Mouse (Mus musculus): ENCODE data around the gene Tubb3. TPM values are rescaled to one million over a fixed set of nuclear protein-coding genes. Genes with fewer than 3 reads are reported as not detected.

Gene Tubb3
- polyA plus RNA-seq, 1 experiment = 1.4 TPM

DNA sequence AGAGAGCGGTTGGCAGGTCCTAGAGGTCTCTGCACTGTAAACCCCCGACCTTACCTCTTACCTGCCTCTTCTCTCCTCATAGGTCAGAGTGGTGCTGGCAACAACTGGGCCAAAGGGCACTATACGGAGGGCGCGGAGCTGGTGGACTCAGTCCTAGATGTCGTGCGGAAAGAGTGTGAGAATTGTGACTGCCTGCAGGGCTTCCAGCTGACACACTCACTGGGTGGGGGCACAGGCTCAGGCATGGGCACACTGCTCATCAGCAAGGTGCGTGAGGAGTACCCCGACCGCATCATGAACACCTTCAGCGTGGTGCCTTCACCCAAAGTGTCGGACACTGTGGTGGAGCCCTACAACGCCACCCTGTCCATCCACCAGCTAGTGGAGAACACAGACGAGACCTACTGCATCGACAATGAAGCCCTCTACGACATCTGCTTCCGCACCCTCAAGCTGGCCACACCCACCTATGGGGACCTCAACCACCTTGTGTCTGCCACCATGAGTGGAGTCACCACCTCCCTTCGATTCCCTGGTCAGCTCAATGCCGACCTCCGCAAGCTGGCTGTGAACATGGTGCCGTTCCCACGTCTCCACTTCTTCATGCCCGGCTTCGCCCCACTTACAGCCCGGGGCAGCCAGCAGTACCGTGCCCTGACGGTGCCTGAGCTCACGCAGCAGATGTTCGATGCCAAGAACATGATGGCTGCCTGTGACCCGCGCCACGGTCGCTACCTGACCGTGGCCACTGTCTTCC, 9.5 kb downstream of the Tubb3 start:
- DNase-seq = no peak
- H3K4me3 ChIP-seq (replicated peaks; ENCODE audit: extremely low read depth, low read depth, low read length) = no peak overlapping the region
- TF ChIP-seq POLR2A (IDR thresholded peaks at IDR 0.05; ENCODE audit: borderline replicate concordance, extremely low read depth, low read depth, low read length) = no peak
- no peak for TF ChIP-seq CTCF (IDR thresholded peaks at IDR 0.05; ENCODE audit: insufficient read depth, low read length)
- 90% methylated on average over 34 of the region's 34 CpGs for WGBS
- H3K4me1 ChIP-seq (ENCODE audit: control insufficient read depth, insufficient read depth, low read length) = no peaks in the 10 kb centered on the region

DNA sequence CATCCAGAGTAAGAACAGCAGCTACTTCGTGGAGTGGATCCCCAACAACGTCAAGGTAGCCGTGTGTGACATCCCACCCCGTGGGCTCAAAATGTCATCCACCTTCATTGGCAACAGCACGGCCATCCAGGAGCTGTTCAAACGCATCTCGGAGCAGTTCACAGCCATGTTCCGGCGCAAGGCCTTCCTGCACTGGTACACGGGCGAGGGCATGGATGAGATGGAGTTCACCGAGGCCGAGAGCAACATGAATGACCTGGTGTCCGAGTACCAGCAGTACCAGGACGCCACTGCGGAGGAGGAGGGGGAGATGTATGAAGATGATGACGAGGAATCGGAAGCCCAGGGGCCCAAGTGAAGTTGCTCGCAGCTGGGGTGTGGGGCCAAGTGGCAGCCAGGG, 10.1 kb downstream of the Tubb3 start:
- DNase-seq = no peak
- Histone ChIP-seq H3K4me1 (ENCODE audit: control insufficient read depth, insufficient read depth, low read length) (no peaks in the 10 kb centered on the region), H3K4me3 (replicated peaks; ENCODE audit: extremely low read depth, low read depth, low read length) (no peak overlapping the region)
- 85% methylated on average over 19 of the region's 19 CpGs for WGBS
- no peak for TF ChIP-seq CTCF (IDR thresholded peaks at IDR 0.05; ENCODE audit: insufficient read depth, low read length)
- TF ChIP-seq POLR2A (IDR thresholded peaks at IDR 0.05; ENCODE audit: borderline replicate concordance, extremely low read depth, low read depth, low read length) = no peak

DNA sequence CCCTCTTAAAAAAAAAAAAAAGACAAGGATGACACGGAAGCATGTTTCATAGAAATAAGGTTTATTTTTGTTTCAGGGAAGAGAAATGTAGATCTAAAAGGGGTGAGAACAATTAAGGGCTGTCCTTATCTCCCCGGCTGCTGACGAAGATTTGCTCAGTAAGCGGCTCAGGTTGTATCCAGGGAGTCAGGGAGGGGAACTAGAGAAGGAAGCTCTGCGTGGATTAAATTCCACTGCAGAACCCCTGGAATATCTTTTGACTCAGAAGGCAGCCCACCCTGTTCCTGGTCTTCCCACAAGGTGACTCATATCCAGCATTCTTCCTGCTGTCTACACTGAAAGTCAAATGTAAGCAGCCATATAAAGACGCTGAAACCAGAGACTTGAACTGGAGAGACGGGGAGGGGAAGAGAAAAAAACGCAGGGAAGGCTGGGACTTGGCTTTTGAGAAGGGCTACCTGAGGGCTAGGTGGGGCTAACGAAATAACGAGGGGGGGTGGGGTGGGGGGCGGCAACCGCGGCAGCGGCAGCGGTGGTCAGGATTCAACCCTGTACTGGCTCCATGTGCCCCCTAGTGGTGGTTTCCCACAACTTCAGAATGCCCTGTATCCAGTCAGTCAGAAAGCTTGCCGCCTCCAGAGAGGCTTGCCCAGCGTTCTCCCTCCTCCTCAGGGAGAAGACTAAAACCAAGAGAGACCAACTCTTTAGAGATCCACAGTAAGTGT, 11.0 kb downstream of the Tubb3 start:
- DNase-seq = peak; percentile 49
- Histone ChIP-seq H3K4me1 (ENCODE audit: control insufficient read depth, insufficient read depth, low read length) (no peaks in the 10 kb centered on the region), H3K4me3 (replicated peaks; ENCODE audit: extremely low read depth, low read depth, low read length) (no peak overlapping the region)
- WGBS = 6% methylated on average over 17 of the region's 17 CpGs
- TF ChIP-seq CTCF (IDR thresholded peaks at IDR 0.05; ENCODE audit: insufficient read depth, low read length) (peak; percentile 59), POLR2A (IDR thresholded peaks at IDR 0.05; ENCODE audit: borderline replicate concordance, extremely low read depth, low read depth, low read length) (no peak)

DNA sequence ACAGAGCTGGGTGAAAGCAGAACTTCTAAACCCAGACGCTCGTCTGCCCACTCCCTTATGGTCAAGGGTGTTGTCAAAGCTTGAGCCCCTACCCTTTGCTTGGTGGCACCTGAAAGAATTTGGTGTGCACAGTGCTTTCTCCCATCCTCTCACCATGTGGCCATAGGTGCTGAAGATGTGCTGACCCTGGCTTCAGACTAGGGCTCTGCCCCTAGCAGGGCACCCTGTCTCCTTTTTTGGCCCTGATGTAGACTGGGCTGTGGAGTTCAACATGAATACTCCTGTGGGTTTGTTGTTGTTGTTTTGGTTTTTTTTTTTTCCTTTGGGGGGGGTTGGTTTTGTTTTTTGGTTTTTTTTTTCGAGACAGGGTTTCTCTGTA, 11.5 kb downstream of the Tubb3 start:
- WGBS = 13% methylated on average over 3 of the region's 3 CpGs
- Histone ChIP-seq H3K4me3 (replicated peaks; ENCODE audit: extremely low read depth, low read depth, low read length) (no peak overlapping the region), H3K4me1 (ENCODE audit: control insufficient read depth, insufficient read depth, low read length) (no peaks in the 10 kb centered on the region)
- TF ChIP-seq POLR2A (IDR thresholded peaks at IDR 0.05; ENCODE audit: borderline replicate concordance, extremely low read depth, low read depth, low read length) (no peak), CTCF (IDR thresholded peaks at IDR 0.05; ENCODE audit: insufficient read depth, low read length) (no peak)
- DNase-seq = no peak

DNA sequence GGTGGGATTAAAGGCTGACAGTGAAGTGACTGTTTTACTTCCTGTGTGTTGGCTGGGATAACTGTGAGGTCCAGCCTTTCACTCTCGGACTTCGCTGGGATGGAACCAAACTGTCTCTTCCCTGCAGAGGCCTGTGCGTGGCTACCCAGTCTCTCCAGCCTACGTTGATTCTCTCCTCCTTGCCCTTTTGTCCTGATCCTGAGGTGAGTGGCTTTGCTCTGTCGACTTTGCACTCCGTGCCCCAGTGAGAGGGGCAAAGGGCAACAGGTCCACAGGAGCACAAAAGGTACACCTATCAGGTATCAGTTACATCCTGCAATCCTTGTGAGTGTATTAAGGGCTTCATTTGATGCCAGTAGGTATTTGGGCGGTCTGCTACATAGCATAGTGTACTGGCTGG, 12.2 kb downstream of the Tubb3 start, which contains the start of gene Def8:
Gene Def8, plus strand, starts transcription at position 87 of the 400 bp plus-strand sequence.
- no peak within 1 kb of the TSS for H3K4me3 ChIP-seq (replicated peaks; ENCODE audit: extremely low read depth, low read depth, low read length)
- 71% methylated on average over 7 of the region's 7 CpGs for WGBS
- DNase-seq = no peak
- no peaks in the 10 kb centered on the region for H3K4me1 ChIP-seq (ENCODE audit: control insufficient read depth, insufficient read depth, low read length)
- TF ChIP-seq POLR2A (IDR thresholded peaks at IDR 0.05; ENCODE audit: borderline replicate concordance, extremely low read depth, low read depth, low read length) = no peak
- no peak for TF ChIP-seq CTCF (IDR thresholded peaks at IDR 0.05; ENCODE audit: insufficient read depth, low read length)

DNA sequence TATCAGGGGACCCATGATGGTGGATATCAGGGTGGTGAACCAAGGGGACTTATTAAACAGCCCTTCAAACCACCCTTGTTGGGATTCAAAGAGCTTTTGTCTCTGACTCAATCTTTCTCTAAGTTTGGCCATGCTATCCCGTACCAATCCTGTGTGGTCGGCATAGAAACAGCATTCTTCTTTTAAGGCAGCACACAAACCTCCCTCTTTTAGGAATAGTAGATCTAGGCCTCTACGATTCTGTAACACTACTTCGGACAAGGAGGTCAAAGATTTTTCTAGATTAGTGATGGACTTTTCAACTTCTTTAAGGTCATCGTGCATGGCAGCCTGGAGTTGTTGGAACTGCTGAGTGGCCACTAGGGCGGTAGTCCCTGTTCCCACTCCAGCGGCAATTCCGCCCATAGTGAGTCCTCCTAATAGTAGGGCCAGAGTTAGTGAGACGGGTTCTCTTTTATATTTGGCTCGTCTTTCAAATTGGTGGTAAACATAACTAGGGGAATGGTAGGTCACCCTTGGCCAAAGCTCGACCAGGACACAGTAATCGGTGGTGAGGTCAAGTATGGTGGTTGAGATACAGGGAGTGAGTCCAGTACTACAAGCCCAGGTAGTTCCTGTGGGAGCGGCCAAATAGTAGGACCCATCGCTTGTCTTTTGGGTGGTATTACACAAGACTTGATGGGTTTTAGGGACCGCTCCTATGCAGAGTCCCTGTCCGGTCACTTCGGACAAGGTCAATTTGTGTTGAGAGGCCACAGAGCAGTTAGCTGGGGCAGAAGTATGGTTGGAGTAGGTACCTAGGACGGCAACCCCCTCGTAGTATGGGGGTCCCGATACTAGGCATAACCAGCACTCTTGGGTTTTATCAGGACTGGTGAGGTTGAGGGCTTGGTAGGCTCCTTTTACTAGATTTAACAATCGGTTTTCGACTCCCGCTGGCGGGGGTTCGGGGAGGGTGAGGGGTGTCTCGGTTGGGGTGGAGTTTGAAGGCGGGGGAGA, 15.6 kb downstream of the Tubb3 start:
- WGBS = 96% methylated on average over 27 of the region's 27 CpGs
- Histone ChIP-seq H3K4me3 (replicated peaks; ENCODE audit: extremely low read depth, low read depth, low read length) (no peak overlapping the region), H3K4me1 (ENCODE audit: control insufficient read depth, insufficient read depth, low read length) (no peaks in the 10 kb centered on the region)
- no peak for DNase-seq
- TF ChIP-seq POLR2A (IDR thresholded peaks at IDR 0.05; ENCODE audit: borderline replicate concordance, extremely low read depth, low read depth, low read length) (no peak), CTCF (IDR thresholded peaks at IDR 0.05; ENCODE audit: insufficient read depth, low read length) (no peak)

DNA sequence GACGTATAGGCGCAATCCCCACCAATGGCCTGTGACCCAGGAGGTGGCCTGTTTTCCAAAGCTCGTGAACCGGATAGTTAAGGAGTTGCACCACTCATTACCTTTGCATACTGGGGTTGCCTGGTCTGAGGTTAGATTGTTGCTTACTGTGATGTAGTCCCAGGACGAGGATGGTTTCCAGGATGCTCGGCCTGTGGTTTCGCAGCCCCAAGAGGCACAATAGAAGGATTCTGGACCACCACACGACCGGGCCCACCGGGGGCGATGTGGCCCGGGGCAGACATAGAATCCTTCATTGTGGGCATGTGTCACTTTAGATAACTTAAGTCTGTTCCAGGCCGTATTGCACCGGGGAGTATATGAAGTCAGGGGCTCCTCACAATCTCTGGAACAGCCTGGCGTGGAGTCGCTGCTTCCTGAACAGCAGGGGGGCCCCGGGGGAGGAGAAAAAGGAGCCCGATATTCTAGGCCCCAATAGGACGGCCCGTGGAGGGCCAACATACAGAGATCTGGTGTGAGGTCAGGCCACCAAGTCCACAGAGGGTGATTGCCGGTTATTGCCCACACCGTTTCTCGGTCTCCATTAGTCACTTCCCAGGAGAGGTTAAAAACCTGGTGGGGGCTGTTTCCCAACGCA, 16.5 kb downstream of the Tubb3 start:
- WGBS = 96% methylated on average over 24 of the region's 24 CpGs

DNA sequence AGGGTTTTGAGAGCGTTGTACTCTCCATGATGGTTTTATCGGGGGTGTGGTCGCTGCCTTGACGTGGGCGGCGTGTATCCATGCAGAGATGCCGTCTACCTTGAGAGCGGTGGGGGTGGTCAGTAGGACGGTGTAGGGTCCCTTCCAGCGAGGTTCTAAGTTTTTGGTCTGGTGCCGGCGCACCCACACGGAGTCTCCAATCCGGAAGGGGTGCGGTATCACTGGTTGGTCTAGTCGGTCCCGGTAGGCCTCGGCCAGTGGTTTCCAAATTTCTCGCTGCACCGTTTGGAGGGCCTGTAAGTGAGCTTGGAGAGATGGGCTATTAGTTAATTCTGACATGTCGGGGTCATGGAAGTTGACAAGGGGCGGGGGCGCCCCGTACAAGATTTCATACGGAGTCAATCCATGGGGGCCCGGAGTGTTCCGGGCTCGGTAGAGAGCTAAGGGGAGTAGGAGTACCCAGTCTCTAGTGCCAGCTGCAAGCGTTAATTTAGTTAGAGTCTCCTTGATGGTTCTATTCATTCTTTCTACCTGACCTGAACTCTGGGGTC, 17.2 kb downstream of the Tubb3 start:
- TF ChIP-seq CTCF (IDR thresholded peaks at IDR 0.05; ENCODE audit: insufficient read depth, low read length) (no peak), POLR2A (IDR thresholded peaks at IDR 0.05; ENCODE audit: borderline replicate concordance, extremely low read depth, low read depth, low read length) (no peak)
- no peak for DNase-seq
- H3K4me3 ChIP-seq (replicated peaks; ENCODE audit: extremely low read depth, low read depth, low read length) = no peak overlapping the region
- WGBS = 98% methylated on average over 29 of the region's 29 CpGs
- H3K4me1 ChIP-seq (ENCODE audit: control insufficient read depth, insufficient read depth, low read length) = no peaks in the 10 kb centered on the region

More for the DNA sequence above, 16.5 kb downstream of the Tubb3 start:
- no peak overlapping the region for H3K4me3 ChIP-seq (replicated peaks; ENCODE audit: extremely low read depth, low read depth, low read length)
- DNase-seq = no peak
- no peak for TF ChIP-seq POLR2A (IDR thresholded peaks at IDR 0.05; ENCODE audit: borderline replicate concordance, extremely low read depth, low read depth, low read length)
- no peak for TF ChIP-seq CTCF (IDR thresholded peaks at IDR 0.05; ENCODE audit: insufficient read depth, low read length)
- H3K4me1 ChIP-seq (ENCODE audit: control insufficient read depth, insufficient read depth, low read length) = no peaks in the 10 kb centered on the region
